Mouse (Mus musculus): ENCODE data around the gene Pabpc4. TPM values are rescaled to one million over a fixed set of nuclear protein-coding genes. Genes with fewer than 3 reads are reported as not detected.
A peak's percentile ranks its signal among the peaks of the same experiment; 100 is the strongest.
"Not testable (repeated sequence)": the region's sequence is repeated elsewhere in the genome, so short reads cannot be mapped to it uniquely, and the experiment has no call there.

Gene Pabpc4
- polyA plus RNA-seq, 1 experiment from 2014 or later: 83.5 TPM

- 12% methylated on average over 13 of the region's 13 CpGs for WGBS (ENCODE audit: insufficient replicate concordance)
- H3K4me2 ChIP-seq: peak within 1 kb of the TSS; percentile 54
- H3K36me3 ChIP-seq (ENCODE audit: control insufficient read depth, insufficient read depth, low read length): no peaks in the 10 kb centered on the region
- no peak within 1 kb of the TSS for H3K27ac ChIP-seq (ENCODE audit: low read depth, low read length)
- H3K9ac ChIP-seq (ENCODE audit: low read depth, low read length): no peak within 1 kb of the TSS
- H3K27me3 ChIP-seq (ENCODE audit: control insufficient read depth, insufficient read depth, low read length): peaks cover 17% of the 10 kb centered on the region
- ATAC-seq (replicated peaks; ENCODE audit: insufficient number of reproducible peaks, low FRiP score, low TSS enrichment): no peak
- H3K9me3 ChIP-seq (replicated peaks; ENCODE audit: control insufficient read depth, low read length): no peaks in the 10 kb centered on the region
- H3K4me1 ChIP-seq (ENCODE audit: control insufficient read depth, insufficient read depth, low read length): peaks cover 3% of the 10 kb centered on the region; the same call in 1 of the 2 replicates
- H3K4me3 ChIP-seq (ENCODE audit: low read depth, low read length): peak within 1 kb of the TSS; percentile 23
These were observed 61.4 kb downstream of the Pabpc4 start, which contains the start of gene Oxct2a for GRCm38 (mm10) chr4:123323534-123323933. Oxct2a (minus strand) TSS chr4:123323634.

- H3K27me3 ChIP-seq (ENCODE audit: control insufficient read depth, insufficient read depth, low read length): peaks cover 17% of the 10 kb centered on the region
- no peak overlapping the region for H3K4me2 ChIP-seq
- H3K36me3 ChIP-seq (ENCODE audit: control insufficient read depth, insufficient read depth, low read length): no peaks in the 10 kb centered on the region
- no peaks in the 10 kb centered on the region for H3K9me3 ChIP-seq (replicated peaks; ENCODE audit: control insufficient read depth, low read length)
- no peak overlapping the region for H3K9ac ChIP-seq (ENCODE audit: low read depth, low read length)
- no peak overlapping the region for H3K4me3 ChIP-seq (ENCODE audit: low read depth, low read length)
- peaks cover 3% of the 10 kb centered on the region; the same call in 1 of the 2 replicates for H3K4me1 ChIP-seq (ENCODE audit: control insufficient read depth, insufficient read depth, low read length)
- no peak; the same call in 1 of the 2 replicates for ATAC-seq (replicated peaks; ENCODE audit: insufficient number of reproducible peaks, low FRiP score, low TSS enrichment)
- no peak overlapping the region for H3K27ac ChIP-seq (ENCODE audit: low read depth, low read length)
- 72% methylated on average over 3 of the region's 3 CpGs for WGBS (ENCODE audit: insufficient replicate concordance)
These were observed 63.9 kb downstream of the Pabpc4 start for GRCm38 (mm10) chr4:123326087-123326486.

- Histone ChIP-seq H3K4me1 (ENCODE audit: control insufficient read depth, insufficient read depth, low read length) (peaks cover 3% of the 10 kb centered on the region; the same call in 1 of the 2 replicates), H3K36me3 (ENCODE audit: control insufficient read depth, insufficient read depth, low read length) (no peaks in the 10 kb centered on the region), H3K9ac (ENCODE audit: low read depth, low read length) (no peak overlapping the region), H3K27ac (ENCODE audit: low read depth, low read length) (no peak overlapping the region), H3K27me3 (ENCODE audit: control insufficient read depth, insufficient read depth, low read length) (peaks cover 9% of the 10 kb centered on the region), H3K4me2 (no peak overlapping the region), H3K9me3 (replicated peaks; ENCODE audit: control insufficient read depth, low read length) (no peaks in the 10 kb centered on the region), H3K4me3 (ENCODE audit: low read depth, low read length) (no peak overlapping the region)
- no peak for ATAC-seq (replicated peaks; ENCODE audit: insufficient number of reproducible peaks, low FRiP score, low TSS enrichment)
- 48% methylated on average over 3 of the region's 3 CpGs for WGBS (ENCODE audit: insufficient replicate concordance)
These were observed 65.5 kb downstream of the Pabpc4 start for GRCm38 (mm10) chr4:123327630-123328029.

- Histone ChIP-seq H3K27ac (ENCODE audit: low read depth, low read length) (no peak overlapping the region), H3K4me3 (ENCODE audit: low read depth, low read length) (no peak overlapping the region), H3K27me3 (ENCODE audit: control insufficient read depth, insufficient read depth, low read length) (no peaks in the 10 kb centered on the region), H3K4me2 (no peak overlapping the region), H3K9ac (ENCODE audit: low read depth, low read length) (no peak overlapping the region), H3K36me3 (ENCODE audit: control insufficient read depth, insufficient read depth, low read length) (no peaks in the 10 kb centered on the region), H3K4me1 (ENCODE audit: control insufficient read depth, insufficient read depth, low read length) (peaks cover 3% of the 10 kb centered on the region; the same call in 1 of the 2 replicates), H3K9me3 (replicated peaks; ENCODE audit: control insufficient read depth, low read length) (no peaks in the 10 kb centered on the region)
- WGBS (ENCODE audit: insufficient replicate concordance): 56% methylated on average over 6 of the region's 6 CpGs
- ATAC-seq (replicated peaks; ENCODE audit: insufficient number of reproducible peaks, low FRiP score, low TSS enrichment): no peak
These were observed 66.8 kb downstream of the Pabpc4 start for GRCm38 (mm10) chr4:123328946-123329345.

GRCm38 (mm10) chr4:123331326-123331725 lies 69.2 kb downstream of the Pabpc4 start:
- no peak overlapping the region for H3K9ac ChIP-seq (ENCODE audit: low read depth, low read length)
- H3K36me3 ChIP-seq (ENCODE audit: control insufficient read depth, insufficient read depth, low read length): no peaks in the 10 kb centered on the region

GRCm38 (mm10) chr4:123331961-123332360 lies 69.8 kb downstream of the Pabpc4 start:
- not testable (repeated sequence) for H3K9ac ChIP-seq (ENCODE audit: low read depth, low read length); H3K36me3 ChIP-seq (ENCODE audit: control insufficient read depth, insufficient read depth, low read length); H3K4me3 ChIP-seq (ENCODE audit: low read depth, low read length); H3K4me2 ChIP-seq; H3K27me3 ChIP-seq (ENCODE audit: control insufficient read depth, insufficient read depth, low read length); H3K27ac ChIP-seq (ENCODE audit: low read depth, low read length); ATAC-seq (replicated peaks; ENCODE audit: insufficient number of reproducible peaks, low FRiP score, low TSS enrichment); H3K4me1 ChIP-seq (ENCODE audit: control insufficient read depth, insufficient read depth, low read length); H3K9me3 ChIP-seq (replicated peaks; ENCODE audit: control insufficient read depth, low read length)
- WGBS (ENCODE audit: insufficient replicate concordance): 80% methylated on average over 1 of the region's 1 CpGs

More at GRCm38 (mm10) chr4:123331326-123331725, 69.2 kb downstream of the Pabpc4 start:
- Histone ChIP-seq H3K27ac (ENCODE audit: low read depth, low read length) (no peak overlapping the region), H3K4me1 (ENCODE audit: control insufficient read depth, insufficient read depth, low read length) (no peaks in the 10 kb centered on the region), H3K4me2 (no peak overlapping the region), H3K9me3 (replicated peaks; ENCODE audit: control insufficient read depth, low read length) (no peaks in the 10 kb centered on the region), H3K4me3 (ENCODE audit: low read depth, low read length) (no peak overlapping the region), H3K27me3 (ENCODE audit: control insufficient read depth, insufficient read depth, low read length) (peaks cover 6% of the 10 kb centered on the region; the same call in 1 of the 2 replicates)
- ATAC-seq (replicated peaks; ENCODE audit: insufficient number of reproducible peaks, low FRiP score, low TSS enrichment): no peak
- 62% methylated on average over 5 of the region's 5 CpGs for WGBS (ENCODE audit: insufficient replicate concordance)

- H3K4me3 ChIP-seq (ENCODE audit: low read depth, low read length): no peak overlapping the region
- ATAC-seq (replicated peaks; ENCODE audit: insufficient number of reproducible peaks, low FRiP score, low TSS enrichment): no peak
- H3K27ac ChIP-seq (ENCODE audit: low read depth, low read length): no peak overlapping the region
- H3K9ac ChIP-seq (ENCODE audit: low read depth, low read length): no peak overlapping the region
- peaks cover 8% of the 10 kb centered on the region; the same call in 1 of the 2 replicates for H3K27me3 ChIP-seq (ENCODE audit: control insufficient read depth, insufficient read depth, low read length)
- H3K4me2 ChIP-seq: no peak overlapping the region
- WGBS (ENCODE audit: insufficient replicate concordance): 93% methylated on average over 4 of the region's 4 CpGs
- no peaks in the 10 kb centered on the region for H3K4me1 ChIP-seq (ENCODE audit: control insufficient read depth, insufficient read depth, low read length)
- no peaks in the 10 kb centered on the region for H3K9me3 ChIP-seq (replicated peaks; ENCODE audit: control insufficient read depth, low read length)
- no peaks in the 10 kb centered on the region for H3K36me3 ChIP-seq (ENCODE audit: control insufficient read depth, insufficient read depth, low read length)
These were observed 71.0 kb downstream of the Pabpc4 start for GRCm38 (mm10) chr4:123333151-123333550.

GRCm38 (mm10) chr4:123334177-123334576 lies 72.0 kb downstream of the Pabpc4 start:
- H3K27me3 ChIP-seq (ENCODE audit: control insufficient read depth, insufficient read depth, low read length): peaks cover 8% of the 10 kb centered on the region; the same call in 1 of the 2 replicates
- no peaks in the 10 kb centered on the region for H3K4me1 ChIP-seq (ENCODE audit: control insufficient read depth, insufficient read depth, low read length)
- no peaks in the 10 kb centered on the region for H3K9me3 ChIP-seq (replicated peaks; ENCODE audit: control insufficient read depth, low read length)
- 63% methylated on average over 3 of the region's 3 CpGs for WGBS (ENCODE audit: insufficient replicate concordance)
- no peak overlapping the region for H3K9ac ChIP-seq (ENCODE audit: low read depth, low read length)
- no peaks in the 10 kb centered on the region for H3K36me3 ChIP-seq (ENCODE audit: control insufficient read depth, insufficient read depth, low read length)
- ATAC-seq (replicated peaks; ENCODE audit: insufficient number of reproducible peaks, low FRiP score, low TSS enrichment): no peak
- no peak overlapping the region for H3K27ac ChIP-seq (ENCODE audit: low read depth, low read length)
- H3K4me3 ChIP-seq (ENCODE audit: low read depth, low read length): no peak overlapping the region
- H3K4me2 ChIP-seq: no peak overlapping the region

- H3K36me3 ChIP-seq (ENCODE audit: control insufficient read depth, insufficient read depth, low read length); ATAC-seq (replicated peaks; ENCODE audit: insufficient number of reproducible peaks, low FRiP score, low TSS enrichment); H3K27ac ChIP-seq (ENCODE audit: low read depth, low read length); H3K4me2 ChIP-seq; H3K27me3 ChIP-seq (ENCODE audit: control insufficient read depth, insufficient read depth, low read length); H3K9ac ChIP-seq (ENCODE audit: low read depth, low read length); H3K4me1 ChIP-seq (ENCODE audit: control insufficient read depth, insufficient read depth, low read length); H3K9me3 ChIP-seq (replicated peaks; ENCODE audit: control insufficient read depth, low read length); H3K4me3 ChIP-seq (ENCODE audit: low read depth, low read length): not testable (repeated sequence)
- WGBS (ENCODE audit: insufficient replicate concordance): 81% methylated on average over 10 of the region's 10 CpGs
These were observed 73.1 kb downstream of the Pabpc4 start for GRCm38 (mm10) chr4:123335244-123335643.

Data from heart, embryonic 11.5 days (tissue).